Mouse (Mus musculus): ENCODE results near the gene Tspan17. TPM values are rescaled to one million over a fixed set of nuclear protein-coding genes. Genes with fewer than 3 reads are reported as not detected.

Tspan17 gene
- 1.4 TPM for total RNA-seq (2023)

DNA sequence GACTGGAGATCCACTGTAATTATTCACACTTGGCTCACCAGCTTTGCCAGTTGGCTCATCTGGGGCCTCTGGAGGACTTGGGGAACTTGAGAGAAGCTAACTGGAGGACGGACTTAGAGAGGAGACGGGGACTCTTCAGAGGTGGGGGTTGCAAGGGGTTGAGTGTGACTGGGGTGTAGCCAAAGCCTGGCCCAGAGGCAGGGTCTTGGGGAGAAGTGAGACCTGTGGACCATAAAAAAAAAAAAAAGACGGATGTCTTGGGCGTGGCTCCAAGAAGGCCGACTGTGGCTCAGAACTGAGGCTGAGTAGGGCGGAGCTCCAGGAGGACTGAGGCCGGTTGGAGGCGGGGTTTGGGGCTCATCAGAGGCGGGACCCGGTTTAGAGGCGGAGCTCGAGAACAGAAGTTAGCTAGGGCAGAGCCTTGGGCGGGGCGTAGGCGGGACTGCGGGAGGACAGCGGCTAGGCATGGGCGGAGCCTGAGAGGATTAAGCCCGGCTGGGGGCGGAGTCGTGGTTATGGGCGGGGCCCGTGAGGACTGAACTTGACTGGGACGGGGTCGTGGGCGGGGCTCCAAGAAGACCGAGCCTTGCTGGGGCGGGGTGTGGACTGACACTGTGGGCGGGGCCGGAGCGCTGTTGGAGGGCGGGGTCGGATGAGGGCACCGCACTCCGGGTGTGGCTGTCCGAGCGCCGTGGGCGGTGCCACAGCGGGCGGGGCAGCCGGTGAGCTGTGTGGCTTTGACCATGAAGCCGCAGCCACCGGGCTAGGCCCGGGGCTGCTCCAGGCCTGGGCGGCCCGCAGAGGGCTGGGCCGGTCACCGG is at the start of gene Tspan17:
Tspan17 (plus strand) TSS at position 638 of the 821 bp plus-strand sequence.

GRCm38 (mm10) chr13:54749864-54750411 is 39.2 kb upstream of the Tspan17 start, which contains the start of gene Gprin1:
Gprin1 (minus strand) TSS chr13:54749874.

GRCm38 (mm10) chr13:54766192-54766768 is 22.9 kb upstream of the Tspan17 start, which contains the start of gene Sncb:
Sncb (minus strand) TSS chr13:54766595.

GRCm38 (mm10) chr13:54783698-54784097 is 5.5 kb upstream of the Tspan17 start, which contains the start of gene Eif4e1b:
Eif4e1b (plus strand) TSS chr13:54783998.

Other genes starting within 250 kb of the Tspan17 start
- gene 4833439L19Rik, start 223.9 kb upstream of the Tspan17 start, total RNA-seq (2023), result 34.8 TPM
- gene Arl10, start 214.4 kb upstream of the Tspan17 start, total RNA-seq (2023), result 6.6 TPM
- gene Nop16, start 199.3 kb upstream of the Tspan17 start, total RNA-seq (2023), result 15.1 TPM
- gene Higd2a, start 199.2 kb upstream of the Tspan17 start, total RNA-seq (2023), result 73.5 TPM
- gene Cltb, start 178.0 kb upstream of the Tspan17 start, total RNA-seq (2023), result 39.1 TPM
- gene Faf2, start 167.6 kb upstream of the Tspan17 start, total RNA-seq (2023), result 60.7 TPM
- gene Rnf44, start 95.5 kb upstream of the Tspan17 start, total RNA-seq (2023), result 197 TPM
- not detected for gene Cdhr2, start 87.9 kb upstream of the Tspan17 start, total RNA-seq (2023)
- gene Gprin1, start 39.5 kb upstream of the Tspan17 start, total RNA-seq (2023), result not detected
- gene Sncb, start 22.8 kb upstream of the Tspan17 start, total RNA-seq (2023), result not detected
- gene Eif4e1b, start 5.4 kb upstream of the Tspan17 start, total RNA-seq (2023), result not detected
- gene Unc5a, start 160.0 kb downstream of the Tspan17 start, total RNA-seq (2023), result 1.3 TPM
- 2.6 TPM for gene Hk3, start 232.0 kb downstream of the Tspan17 start, total RNA-seq (2023)